Mouse (Mus musculus) CH12.LX (cell line): ENCODE results near the gene Lamc2. TPM values are rescaled to one million over a fixed set of nuclear protein-coding genes. Genes with fewer than 3 reads are reported as not detected.

Experiments
- DNase-seq: peaks from one replicate; pipeline ENCODE4 v3.0.0-alpha.2; 2013; ENCODE audit errors: extremely low read depth
- H3K27ac ChIP-seq: 2 replicates; pipeline ENCODE4 v1.5.1; 2012; ENCODE audit warnings: low read depth, mild to moderate bottlenecking, control low read depth, moderate library complexity; ENCODE audit not compliant: insufficient read depth
- H3K27me3 ChIP-seq: replicated peaks from 2 replicates; pipeline ENCODE3; 2012; ENCODE audit warnings: inconsistent platforms
- H3K36me3 ChIP-seq, 2 experiments: replicated peaks in 1 of 2; 2 replicates each; pipeline versions ENCODE3 to v1.6.1; 2012; ENCODE audit warnings: inconsistent platforms in 1 of 2, low read length in 1 of 2, mild to moderate bottlenecking in 1 of 2, mixed read lengths in 1 of 2, moderate library complexity in 1 of 2; ENCODE audit not compliant: control insufficient read depth in 1 of 2, insufficient read depth in 1 of 2
- H3K4me1 ChIP-seq, 2 experiments: 2 replicates each; pipeline ENCODE4 v1.6.1; 2012; ENCODE audit warnings: inconsistent platforms in 1 of 2, moderate library complexity in 1 of 2; ENCODE audit not compliant: insufficient read depth in 2 of 2, control insufficient read depth in 1 of 2
- H3K4me2 ChIP-seq: 2 replicates; pipeline ENCODE4 v1.6.1; 2012; ENCODE audit warnings: low read depth, mild to moderate bottlenecking, control low read depth; ENCODE audit not compliant: poor library complexity, insufficient read depth, severe bottlenecking
- H3K4me3 ChIP-seq, 3 experiments: fragments of 150-350 bp in 1 of 3; sonication (generic) in 1 of 3; replicated peaks in 1 of 3; 2 replicates each; pipeline versions ENCODE3 to v1.5.1; 2011 to 2012; ENCODE audit warnings: low read depth in 2 of 3, low read length in 2 of 3, mild to moderate bottlenecking in 2 of 3, moderate library complexity in 2 of 3, control low read depth in 1 of 3, improper control_type of control experiment in 1 of 3, inconsistent platforms in 1 of 3, mixed read lengths in 1 of 3; ENCODE audit not compliant: poor library complexity in 1 of 3
- H3K79me2 ChIP-seq: replicated peaks from 2 replicates; pipeline ENCODE4 v1.6.1; 2012; ENCODE audit warnings: mild to moderate bottlenecking, moderate library complexity; ENCODE audit not compliant: control insufficient read depth, poor library complexity, insufficient read depth, severe bottlenecking; ENCODE audit errors: extremely low read depth
- H3K9ac ChIP-seq: 2 replicates; pipeline ENCODE4 v1.6.1; 2012; ENCODE audit warnings: low read depth, mild to moderate bottlenecking, control low read depth, moderate library complexity; ENCODE audit not compliant: insufficient read depth
- H3K9me3 ChIP-seq: replicated peaks from 2 replicates; pipeline ENCODE3; 2012; ENCODE audit warnings: low read length, inconsistent platforms, mixed read lengths
- EP300 ChIP-seq: IDR thresholded peaks from 2 replicates; pipeline ENCODE4 v1.6.1; 2011; ENCODE audit warnings: low read length, improper control_type of control experiment
- MEF2A ChIP-seq: IDR thresholded peaks from 2 replicates; pipeline ENCODE4 v1.6.1; 2014; ENCODE audit warnings: low read depth, mild to moderate bottlenecking, inconsistent platforms, low read length, improper control_type of control experiment, borderline replicate concordance
- RAD21 ChIP-seq: IDR thresholded peaks from 2 replicates; pipeline ENCODE4 v1.6.1; 2011; ENCODE audit warnings: low read depth, mild to moderate bottlenecking, low read length, improper control_type of control experiment, moderate library complexity
- dilution Hi-C: fragments of 300-500 bp; cut with MboI; formaldehyde crosslinking; loops from 2 replicates; pipeline ENCODE4 v1.14.3; 2020; ENCODE audit warnings: low sequenced_read_pairs; ENCODE audit not compliant: extremely low pct_unique_long_range_greater_than_20kb, extremely low pct_ligation_motif_present
- in situ Hi-C: fragments of 300-500 bp; cut with MboI; formaldehyde crosslinking; loops from 3 replicates; pipeline ENCODE4 v1.14.3; 2019; ENCODE audit warnings: low sequenced_read_pairs, low pct_ligation_motif_present, low pct_unique_long_range_greater_than_20kb, mixed read lengths
- polyA plus RNA-seq: library from polyadenylated mRNA; unstranded; fragments of >175 nt; gene quantifications from 2 replicates; pipeline ENCODE4 v1.2.1, GENCODE M21; 2012; ENCODE audit warnings: low read depth; ENCODE audit not compliant: insufficient read length
- total RNA-seq, 2 experiments: library from RNA; depleted of rRNA; stranded (reverse); fragments of 300-350 nt in 1 of 2; fragments of >200 nt in 1 of 2; gene quantifications; 2 replicates each; pipeline ENCODE4 v1.2.3; 2012 to 2014

Lamc2 gene
- total and polyA plus RNA-seq, 3 experiments, result 0.09 to 1.0 (median 0.25) TPM

DNA sequence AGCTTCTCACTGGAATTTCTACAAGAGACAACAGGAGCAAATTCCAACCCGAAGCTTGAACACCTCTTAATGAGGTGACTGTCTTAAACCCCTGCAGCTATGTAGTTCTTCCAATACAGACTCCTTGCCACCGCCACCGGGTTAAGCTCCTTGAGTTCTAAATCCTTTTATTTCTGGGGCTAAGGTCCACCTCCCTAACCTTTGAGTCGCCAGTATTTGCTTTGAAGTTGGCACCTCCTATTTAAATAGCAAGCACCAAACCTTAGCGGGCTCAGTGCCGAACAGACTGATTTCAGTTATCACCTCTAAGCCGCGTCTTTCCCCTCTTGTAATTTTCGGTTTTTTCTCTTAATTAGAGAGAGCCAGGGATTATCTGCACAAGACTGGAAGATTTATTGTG, 112.8 kb downstream of the Lamc2 start:
- Histone ChIP-seq H3K79me2 (no peaks in the 10 kb centered on the region), H3K9me3 (no peaks in the 10 kb centered on the region), H3K9ac (no peak overlapping the region), H3K4me2 (no peak overlapping the region), H3K4me1 (peaks cover 4 to 7% of the 10 kb centered on the region in 2 experiments; a peak in 3 of 4 replicates), H3K27me3 (no peaks in the 10 kb centered on the region), H3K4me3 (no peak overlapping the region), H3K36me3 (no peaks in the 10 kb centered on the region), H3K27ac (no peak overlapping the region)
- no peak for DNase-seq
- dilution Hi-C loops, result no loop called here
- in situ Hi-C loops, result no loop called here
- TF ChIP-seq MEF2A (no peak), RAD21 (no peak), EP300 (no peak)

Other genes starting within 250 kb of the Lamc2 start
- gene Nmnat2, start 231.5 kb downstream of the Lamc2 start, total RNA-seq (2012; rRNA removed), result 0.04 TPM in 1 of 2 replicates, not detected in the other
- gene Nmnat2, start 231.5 kb downstream of the Lamc2 start, total RNA-seq (2014; rRNA removed), result 0.07 and 0.09 TPM in 2 replicates
- 0.09 and 0.29 TPM in 2 replicates for gene Nmnat2, start 231.5 kb downstream of the Lamc2 start, polyA plus RNA-seq
- gene Lamc1, start 146.3 kb upstream of the Lamc2 start, total RNA-seq (2012; rRNA removed), result 9.4 and 10.5 TPM in 2 replicates
- 4.1 and 5.7 TPM in 2 replicates for gene Lamc1, start 146.3 kb upstream of the Lamc2 start, total RNA-seq (2014; rRNA removed)
- 13.1 and 16.7 TPM in 2 replicates for gene Lamc1, start 146.3 kb upstream of the Lamc2 start, polyA plus RNA-seq
- gene Shcbp1l, start 238.7 kb upstream of the Lamc2 start, total RNA-seq (2012; rRNA removed), result 0.46 and 0.59 TPM in 2 replicates
- gene Shcbp1l, start 238.7 kb upstream of the Lamc2 start, total RNA-seq (2014; rRNA removed), result not detected in 2 replicates
- gene Shcbp1l, start 238.7 kb upstream of the Lamc2 start, polyA plus RNA-seq, result 0.93 and 1.6 TPM in 2 replicates